Mouse (Mus musculus): ENCODE results near the gene Cnbp.

Cnbp gene

DNA sequence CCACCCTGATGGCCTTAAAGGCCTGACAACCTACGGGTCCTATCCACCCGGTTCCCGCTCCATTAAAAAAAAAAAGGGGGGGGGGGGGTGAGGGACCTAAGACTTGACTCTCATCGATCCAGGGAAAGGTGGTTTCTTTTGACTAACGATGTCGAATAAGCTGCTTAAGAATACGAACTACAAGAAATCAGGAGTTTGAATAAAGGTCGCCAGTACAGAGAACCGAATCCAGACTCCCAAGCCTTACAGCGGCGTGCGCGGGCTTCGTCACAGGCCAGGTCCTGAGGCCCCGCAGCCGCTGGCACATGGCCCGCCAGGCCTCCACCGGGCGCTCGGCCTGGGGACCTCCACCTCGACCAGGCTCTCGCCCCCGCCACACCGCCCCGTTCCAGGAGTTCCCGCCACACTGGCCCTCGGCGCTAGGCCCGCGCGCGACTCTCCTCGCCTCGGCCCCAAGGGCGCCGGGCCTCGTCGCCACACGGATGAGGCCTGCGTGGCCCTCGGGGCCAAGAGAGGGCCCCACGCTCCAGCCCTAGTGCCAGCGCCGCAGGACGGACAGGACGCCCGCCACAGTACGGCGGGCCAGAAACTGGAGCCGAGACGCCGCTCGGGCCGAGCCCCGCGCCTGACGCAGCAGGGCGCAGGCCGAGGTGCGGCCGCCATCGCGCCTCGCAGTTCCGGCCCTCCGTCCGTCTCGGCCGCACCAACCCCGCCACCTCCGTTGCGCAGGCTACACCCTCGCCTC, 579 bp downstream of the Cnbp start:
- no peak for DNase-seq (ENCODE audit: low spot score)

DNA sequence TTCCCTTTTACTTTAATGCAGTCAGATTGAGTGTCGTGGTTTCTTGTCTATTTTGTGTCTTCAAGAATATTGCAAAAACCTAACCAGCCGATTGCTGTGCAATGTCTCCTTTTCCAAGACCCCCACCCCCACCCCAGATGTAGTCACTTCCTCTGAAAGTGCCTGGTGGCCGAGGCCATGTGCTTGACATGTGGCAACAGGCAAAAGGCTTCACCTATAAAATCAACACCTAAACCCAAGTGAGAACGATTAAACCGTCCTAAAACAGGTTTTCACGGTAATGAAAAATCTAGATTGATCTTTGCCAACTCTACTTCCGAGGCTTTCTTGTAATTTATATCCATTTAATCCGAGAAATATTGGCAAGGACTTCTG, 1.1 kb downstream of the Cnbp start:
- no peak for DNase-seq (ENCODE audit: low spot score)

DNA sequence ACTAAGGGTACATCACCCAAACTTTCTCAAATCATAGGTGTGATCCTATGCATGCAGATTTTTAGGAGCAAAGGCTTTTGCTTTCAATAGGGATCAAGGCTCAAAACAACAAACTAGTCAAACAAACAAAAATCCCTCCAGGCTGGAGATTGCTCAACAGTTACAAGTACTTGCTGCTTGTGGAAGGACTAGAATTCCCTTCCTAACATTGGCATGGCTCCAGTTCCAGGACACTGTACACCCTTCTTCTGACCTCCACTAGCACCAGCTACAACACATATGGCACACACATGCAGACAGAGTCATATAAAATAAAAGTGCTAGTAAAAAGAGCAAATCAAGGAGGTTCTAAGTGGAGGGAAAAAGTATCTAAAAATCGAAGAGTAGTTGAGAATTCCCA, 4.1 kb downstream of the Cnbp start:
- DNase-seq (ENCODE audit: low spot score): no peak

DNA sequence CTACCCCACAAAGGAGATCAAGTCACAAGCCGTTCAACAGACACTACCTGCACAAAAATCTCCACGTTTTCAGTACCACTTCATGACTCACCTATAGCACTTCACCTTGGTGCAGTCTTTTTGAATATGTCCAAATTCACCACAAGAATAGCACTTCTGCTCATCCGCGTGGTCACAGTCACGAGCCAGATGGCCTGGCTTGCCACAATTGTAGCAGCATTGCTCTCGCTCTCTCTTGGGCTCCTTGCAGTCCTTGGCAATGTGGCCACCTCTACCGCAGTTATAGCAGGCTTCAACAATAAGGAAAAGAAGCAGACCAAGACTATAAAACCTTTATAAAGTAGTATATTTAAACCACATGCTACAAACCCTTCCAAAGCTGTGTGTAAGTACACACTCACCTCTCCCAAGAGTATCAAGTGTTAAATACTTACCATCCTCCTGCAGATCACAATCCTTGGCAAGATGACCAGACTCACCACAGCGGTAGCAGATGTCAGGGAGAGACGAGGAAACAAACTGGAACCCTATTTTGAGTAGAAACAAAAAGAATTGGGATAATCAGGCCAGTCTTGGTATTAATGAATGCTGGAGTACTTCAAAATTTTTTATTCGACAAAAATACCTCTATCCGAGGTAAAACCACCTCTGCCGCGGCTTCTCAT, 5.7 kb downstream of the Cnbp start:
- no peak for DNase-seq (ENCODE audit: low spot score)

DNA sequence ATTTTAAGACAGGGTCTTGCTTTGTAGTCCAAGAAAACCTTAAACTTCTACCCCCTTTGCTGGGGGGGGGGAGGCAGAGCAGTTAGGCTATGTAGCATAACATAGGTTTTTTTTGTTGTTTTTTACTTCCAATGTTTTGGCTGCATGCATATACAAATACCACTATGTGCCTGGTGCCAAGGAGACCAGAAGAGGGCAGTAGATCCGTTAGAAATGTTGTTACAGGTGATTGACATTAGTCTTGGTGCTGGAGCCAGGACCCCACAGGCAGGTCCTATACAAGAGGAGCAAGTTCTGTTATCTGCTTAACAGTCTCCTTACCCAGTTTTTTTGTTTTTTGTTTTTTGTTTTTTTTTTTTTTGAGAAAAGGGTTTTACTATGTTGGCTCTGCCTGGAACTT, 8.7 kb downstream of the Cnbp start:
- no peak for DNase-seq (ENCODE audit: low spot score)

DNA sequence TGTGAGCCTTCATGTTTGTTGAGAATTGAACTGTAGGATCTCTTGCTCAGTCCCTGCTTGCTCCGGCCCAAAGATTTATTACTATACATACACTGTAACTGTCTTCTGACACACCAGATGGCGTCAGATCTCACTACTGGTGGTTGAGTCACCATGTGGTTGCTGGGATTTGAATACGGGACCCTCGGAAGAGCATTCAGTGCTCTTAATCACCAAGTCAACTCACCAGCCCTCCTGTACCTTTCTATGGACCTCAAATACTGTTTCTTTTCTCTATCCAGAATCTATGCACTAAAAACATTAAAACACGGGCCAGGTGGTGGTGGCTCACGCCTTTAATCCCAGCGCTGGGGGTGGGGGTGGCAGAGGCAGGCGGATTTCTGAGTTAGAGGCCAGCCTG, 9.3 kb downstream of the Cnbp start:
- DNase-seq (ENCODE audit: low spot score): no peak

DNA sequence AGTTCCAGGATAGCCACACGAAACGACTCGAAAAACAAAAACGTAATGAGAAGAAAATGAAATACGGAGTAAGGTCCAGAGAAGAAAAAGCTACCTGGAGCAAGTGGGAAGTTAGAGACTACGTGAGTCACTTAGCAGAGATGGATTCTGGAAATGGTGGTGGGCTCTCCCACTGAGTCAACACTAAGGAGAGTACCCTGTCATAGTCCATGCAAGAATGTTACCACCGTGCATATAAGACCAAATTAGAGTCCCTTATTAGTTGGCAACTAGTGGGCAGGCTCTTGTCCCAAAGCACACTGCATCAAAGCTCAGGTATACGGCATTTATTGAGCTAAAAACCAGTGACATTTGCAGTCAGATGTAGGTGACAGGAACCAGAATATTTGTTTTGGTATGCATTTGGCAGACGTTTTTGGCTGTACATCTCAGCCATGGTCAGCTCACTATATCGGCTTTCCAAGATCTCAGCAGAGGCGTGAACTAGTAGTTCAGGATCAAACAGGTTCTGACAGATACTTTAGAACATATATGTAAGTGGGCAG, 11.0 kb downstream of the Cnbp start:
- no peak for DNase-seq (ENCODE audit: low spot score)

DNA sequence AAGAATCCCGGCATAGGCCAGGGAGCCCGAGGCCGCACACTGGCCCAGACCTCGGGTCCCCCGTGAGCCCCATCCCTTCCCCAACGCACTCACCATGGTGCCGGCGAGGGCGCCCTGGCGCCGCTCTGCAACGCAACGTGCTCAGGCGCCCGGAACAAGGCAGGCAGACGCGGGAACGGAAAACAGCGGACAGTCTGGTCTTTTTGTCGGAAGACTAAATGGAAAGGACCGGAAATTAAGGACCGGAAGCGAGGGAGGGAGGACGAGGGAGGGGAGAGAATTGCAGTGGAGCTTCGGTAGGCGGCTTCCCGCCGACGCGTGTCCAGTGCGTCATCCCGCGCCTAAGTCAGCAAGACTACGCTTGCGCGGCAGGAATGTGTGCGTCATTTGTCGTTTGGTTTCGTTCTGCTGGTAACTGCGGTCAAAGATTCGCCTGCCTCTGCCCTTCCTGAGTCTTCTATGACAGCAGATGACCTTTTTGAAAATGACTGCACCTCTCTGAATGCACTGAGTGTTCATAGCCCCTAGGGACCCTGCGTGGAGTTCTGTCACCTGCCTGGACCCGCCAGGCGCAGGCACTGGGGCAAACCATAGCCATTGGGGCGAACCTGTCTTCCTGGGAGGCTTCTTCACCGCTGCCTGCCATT, 12.2 kb downstream of the Cnbp start, which contains the start of gene Isy1:
Isy1 (minus strand) TSS at position 248 of the 647 bp plus-strand sequence.
- DNase-seq (ENCODE audit: low spot score): peak; percentile 94

DNA sequence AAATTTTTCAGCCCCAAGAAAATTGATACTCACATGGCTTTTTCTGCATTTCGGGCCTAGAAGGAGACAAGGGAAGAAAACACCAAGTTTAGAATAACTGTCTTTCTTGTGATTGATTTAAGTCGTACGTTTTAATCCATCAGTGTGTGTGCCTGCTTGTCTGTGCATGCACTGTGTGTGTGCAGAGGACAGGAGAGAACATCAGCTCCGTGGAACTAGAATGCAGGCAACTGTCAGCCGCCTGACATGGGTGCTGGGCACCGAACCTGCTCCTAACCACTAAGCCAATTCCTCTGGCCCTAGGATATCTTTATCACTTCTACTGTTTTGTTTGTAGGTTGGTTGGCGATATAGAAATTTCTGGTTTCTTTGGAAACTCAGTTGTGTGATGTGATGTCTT, 15.2 kb downstream of the Cnbp start, which contains the start of gene Gm45140:
Gm45140 (minus strand) TSS at position 101 of the 400 bp plus-strand sequence.
- no peak for DNase-seq (ENCODE audit: low spot score)

DNA sequence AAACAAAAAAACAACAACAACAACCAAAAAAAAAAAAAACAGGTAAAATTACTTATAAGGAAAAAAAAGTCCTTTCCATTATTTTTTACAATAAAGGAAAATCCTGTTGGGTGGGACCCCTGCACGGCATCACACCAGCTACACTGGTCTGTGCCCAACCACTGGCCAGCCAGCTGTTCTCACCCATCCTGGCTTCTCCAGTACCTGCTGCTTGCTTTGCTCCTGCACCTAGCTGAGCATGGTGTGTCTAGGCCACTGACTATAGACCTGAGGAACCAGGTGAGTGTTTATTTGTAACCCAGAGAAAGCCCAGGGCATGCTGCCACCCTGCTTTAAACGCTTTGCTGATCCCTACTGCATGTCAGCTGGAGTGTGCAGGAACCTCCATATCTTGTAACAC, 30.5 kb downstream of the Cnbp start:
- DNase-seq (ENCODE audit: low spot score): no peak

DNA sequence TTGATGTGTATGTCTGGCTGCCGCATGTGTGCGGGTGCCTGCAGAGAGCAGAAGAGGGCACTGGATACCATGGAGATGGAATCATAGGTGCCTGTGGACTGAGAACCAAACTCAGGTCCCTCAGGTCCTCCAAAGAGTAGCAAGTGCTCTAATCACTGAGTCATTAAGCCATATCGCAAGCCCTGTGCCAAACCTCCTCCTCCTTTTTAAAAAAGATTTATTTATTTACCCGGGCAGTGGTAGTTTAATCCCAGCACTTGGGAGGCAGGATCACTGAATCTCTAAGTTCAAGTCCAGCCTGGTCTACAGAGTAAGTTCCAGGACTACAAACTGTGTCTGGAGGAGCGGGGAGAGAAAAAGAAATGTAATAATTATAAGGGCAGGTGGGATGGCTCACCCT, 36.4 kb downstream of the Cnbp start:
- DNase-seq (ENCODE audit: low spot score): no peak

DNA sequence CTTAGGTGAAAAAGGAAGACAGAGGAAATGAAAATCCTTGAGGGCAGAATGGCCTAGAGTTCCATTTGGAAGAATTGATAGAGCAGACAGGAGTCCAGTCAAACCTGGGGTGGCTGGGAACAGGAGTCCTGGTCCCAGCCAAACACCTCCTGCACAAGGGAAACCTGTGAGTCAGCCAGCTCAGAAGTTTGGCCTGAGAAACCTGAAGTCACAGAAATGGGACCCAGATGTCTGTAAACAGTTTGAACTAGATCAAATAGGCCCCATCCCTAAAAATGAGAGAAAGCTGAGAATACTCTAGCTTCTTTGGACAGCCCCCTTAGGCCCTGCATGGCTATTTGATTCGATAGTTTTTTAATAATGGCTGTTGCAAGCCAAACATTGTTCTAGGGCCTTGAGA, 38.2 kb downstream of the Cnbp start:
- DNase-seq (ENCODE audit: low spot score): no peak

DNA sequence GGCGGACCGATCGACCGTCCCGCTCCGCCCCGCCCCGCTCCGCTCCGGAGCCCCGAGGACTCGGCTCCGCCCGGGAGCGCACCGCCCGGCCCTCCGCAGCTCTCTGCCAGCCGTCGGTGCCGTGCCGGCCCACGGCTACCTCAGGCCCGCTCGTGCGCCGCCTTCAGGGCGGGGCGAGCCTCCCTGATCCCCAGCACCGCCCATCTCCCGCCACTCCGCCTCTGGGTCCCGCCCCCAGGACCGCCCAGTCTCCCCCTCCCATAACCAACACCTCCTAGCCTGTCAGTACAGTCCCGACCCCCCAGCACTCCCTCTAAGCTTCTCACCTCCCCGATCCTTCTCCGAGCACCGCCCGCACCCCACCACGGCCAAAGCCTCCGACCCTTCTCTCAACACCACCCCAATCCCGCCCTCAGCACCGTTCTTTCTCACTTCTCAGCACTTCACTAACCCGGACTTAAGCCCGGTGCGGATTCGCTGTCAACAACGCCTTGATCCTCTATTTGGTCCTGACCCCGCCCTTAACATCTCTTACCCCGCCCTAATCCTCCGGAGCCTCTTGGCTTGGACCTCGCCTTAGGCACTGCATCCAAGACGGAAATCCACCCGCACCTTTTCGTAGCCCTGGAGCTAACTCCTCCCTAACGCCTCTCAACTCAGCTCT, 39.1 kb downstream of the Cnbp start, which contains the start of gene Rab43:
Rab43 (minus strand) TSS at position 490 of the 664 bp plus-strand sequence.
- DNase-seq (ENCODE audit: low spot score): peak; percentile 75

DNA sequence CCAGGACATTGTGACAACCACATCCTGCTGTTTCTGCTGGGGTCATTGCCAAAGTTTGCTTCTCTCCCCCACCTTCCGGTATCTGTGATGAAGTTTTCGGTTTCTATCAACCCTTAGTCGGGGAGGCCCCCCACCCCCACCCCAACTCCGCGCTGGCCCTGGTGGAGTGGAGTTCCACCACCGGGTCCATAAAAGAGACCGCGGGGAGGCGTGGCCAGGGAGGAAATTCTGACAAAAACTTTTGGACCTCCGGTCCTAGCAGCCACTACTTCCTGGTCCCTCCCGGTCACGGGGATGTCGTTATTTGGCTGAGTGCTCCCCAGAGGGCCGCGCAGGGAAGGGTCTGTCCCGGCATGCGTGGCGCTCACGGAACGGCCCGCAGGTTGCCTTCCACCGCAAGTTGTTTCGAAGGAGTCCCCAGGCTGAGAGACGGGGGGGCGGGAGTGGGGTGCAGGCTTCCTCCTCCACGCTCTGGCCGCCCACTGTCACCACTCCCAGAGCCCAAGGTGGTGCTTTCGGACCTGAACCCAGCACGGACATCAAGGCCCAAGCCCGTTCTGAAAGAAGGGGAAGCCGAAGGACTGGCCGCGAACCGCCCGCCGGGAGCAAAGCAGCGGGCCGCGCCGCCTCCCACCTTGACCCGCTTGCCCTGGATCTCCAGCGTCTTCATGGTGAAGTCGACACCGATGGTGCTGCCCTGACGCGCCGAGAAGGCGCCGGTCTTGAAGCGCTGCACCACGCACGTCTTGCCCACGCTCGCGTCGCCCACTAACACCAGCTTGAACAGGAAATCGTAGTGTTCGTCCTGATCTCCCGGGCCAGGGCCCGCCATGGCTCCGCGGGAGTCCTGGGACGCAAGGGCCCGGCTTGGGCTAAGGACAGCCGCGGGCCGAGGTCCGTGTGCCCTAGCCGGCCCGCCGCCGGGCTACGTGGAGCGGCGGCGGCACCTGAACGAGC, 39.9 kb downstream of the Cnbp start:
- DNase-seq (ENCODE audit: low spot score): no peak

DNA sequence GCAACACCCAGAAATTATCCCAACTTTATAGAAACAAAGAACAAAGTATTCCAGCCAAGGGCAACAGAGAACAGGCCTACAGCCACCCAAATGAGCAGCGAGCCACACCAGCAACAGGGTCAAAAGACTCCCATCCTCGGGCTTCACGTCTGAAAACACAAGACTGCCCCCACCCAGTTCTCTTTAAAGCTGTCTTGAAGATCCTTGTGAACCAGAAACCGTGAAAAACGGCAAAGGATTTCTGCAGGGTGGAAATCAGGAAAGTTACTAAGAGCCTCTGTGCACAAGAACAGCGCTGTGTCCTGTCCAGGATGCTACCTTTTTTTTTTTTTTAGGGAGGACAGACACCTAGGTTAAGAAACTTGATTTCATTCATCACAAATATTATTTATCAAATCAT, 40.6 kb downstream of the Cnbp start:
- no peak for DNase-seq (ENCODE audit: low spot score)

DNA sequence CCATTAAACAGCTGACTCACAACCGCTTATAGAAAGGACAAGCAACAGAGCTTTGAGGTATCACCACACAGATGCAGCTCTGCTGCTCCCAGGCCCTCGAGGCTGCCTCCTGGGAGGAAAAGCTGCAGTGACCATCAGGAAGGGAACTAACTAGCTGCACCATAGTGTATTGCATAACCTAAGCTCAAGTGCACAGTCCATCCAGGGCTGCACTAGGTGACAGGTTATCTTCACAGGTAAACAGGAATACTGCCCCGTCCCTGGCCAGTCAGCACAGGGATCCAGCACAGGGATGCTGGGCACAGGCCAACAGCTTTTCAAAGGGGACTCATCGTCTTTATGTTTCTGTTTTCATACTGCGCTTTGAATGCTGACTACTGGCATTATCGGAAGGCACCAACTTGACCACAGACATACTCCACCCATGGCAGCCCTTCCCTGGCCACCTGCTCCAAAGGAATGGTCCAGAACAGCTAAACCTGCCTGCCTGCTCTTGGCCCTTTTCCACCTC, 41.2 kb downstream of the Cnbp start:
- no peak for DNase-seq (ENCODE audit: low spot score)

DNA sequence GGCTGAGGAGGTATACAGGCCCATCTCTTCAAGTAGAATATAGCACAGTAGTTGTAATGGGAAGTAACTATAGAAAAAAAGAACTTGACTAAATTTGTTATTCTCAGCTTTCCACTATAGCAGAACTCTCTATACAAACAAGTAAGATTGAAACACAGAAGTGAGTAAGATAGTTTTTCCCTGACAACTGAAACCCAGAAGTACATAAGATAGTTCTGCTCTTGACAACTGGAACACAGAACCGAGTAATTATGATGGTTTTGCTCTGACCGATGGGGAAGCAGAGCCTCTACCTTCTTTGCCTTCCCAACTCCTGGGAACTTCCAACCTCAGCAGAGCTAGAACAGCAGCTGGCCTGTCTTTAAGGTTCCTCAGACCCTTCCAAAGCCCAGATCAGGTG, 41.8 kb downstream of the Cnbp start:
- DNase-seq (ENCODE audit: low spot score): no peak

DNA sequence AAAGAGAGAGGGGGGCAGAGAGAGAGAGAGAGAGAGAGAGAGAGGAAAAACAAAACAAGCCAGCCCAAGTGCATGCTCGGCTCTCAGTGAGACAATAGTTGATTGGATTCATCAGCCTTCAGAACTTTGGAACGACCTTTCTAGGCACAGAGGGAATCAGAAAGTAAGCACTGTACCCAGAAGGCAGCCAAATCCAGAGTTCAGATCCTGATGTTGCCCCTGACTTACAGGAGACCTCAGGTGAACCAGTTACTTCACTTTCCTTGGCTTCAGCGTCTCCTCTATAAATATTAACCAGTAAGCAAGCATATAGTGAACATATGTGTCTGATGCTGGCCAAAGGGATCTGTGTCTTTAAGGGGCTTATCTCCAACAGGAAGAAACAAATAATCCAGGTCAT, 42.4 kb downstream of the Cnbp start:
- no peak for DNase-seq (ENCODE audit: low spot score)

DNA sequence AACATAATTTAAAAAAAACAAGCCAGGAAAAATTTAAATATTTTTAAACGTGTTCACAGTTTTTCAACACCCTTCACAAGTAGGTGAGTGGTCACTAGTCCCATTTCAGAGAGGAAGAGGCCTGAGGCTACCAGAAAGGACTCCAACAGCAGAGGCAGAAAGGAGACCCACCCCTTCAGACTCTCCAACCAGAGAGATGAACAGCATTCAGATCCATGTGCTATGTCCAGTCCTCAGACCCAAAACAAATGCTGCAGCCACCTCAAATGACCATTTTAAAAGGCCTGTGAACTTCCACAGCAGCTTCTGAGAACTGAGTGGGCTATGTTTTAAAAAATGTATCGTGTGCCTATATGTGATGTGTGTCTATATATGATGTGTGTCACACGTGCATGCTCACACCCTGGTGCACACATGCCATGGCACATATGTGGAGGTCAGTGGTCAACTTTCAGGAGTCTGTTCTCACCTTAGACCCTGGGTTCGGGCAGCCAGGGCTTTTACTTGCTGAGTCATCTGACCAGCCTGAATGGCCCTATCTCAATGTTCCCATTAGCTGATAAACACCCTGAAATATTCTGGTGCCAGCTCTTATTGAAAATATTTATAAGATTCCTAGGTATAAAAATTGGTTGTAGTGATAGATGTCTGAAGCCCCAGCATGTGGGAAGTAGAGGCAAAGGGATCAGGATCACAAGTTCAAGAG, 43.0 kb downstream of the Cnbp start:
- DNase-seq (ENCODE audit: low spot score): no peak

DNA sequence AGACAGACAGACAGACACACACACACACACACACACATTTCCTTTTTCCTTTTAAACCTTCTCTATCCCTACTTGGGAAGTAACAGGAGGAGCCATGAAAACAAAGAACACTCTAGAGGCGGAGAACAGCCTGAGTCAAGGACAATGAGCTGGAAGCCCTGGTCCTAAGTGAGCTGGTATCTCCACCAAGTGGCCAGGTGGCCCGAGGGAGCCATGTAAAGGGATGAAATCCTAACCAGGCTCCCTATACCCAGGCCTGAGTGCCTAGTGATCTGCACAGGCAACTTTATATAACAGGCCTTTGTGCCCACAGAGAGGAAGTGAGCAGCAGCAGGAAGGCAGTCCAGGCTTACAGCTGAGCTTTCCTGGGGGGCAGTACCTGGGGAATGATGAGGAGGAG, 44.0 kb downstream of the Cnbp start:
- no peak for DNase-seq (ENCODE audit: low spot score)

Data from left cerebral cortex, adult 11 months (tissue).